Mouse (Mus musculus) kidney, embryonic 15.5 days (tissue): Measurements from ENCODE around the gene Tnfsf10. TPM values are rescaled to one million over a fixed set of nuclear protein-coding genes. Genes with fewer than 3 reads are reported as not detected.
"Not testable (repeated sequence)": the region's sequence is repeated elsewhere in the genome, so short reads cannot be mapped to it uniquely, and the experiment has no call there.

Source experiments
- ATAC-seq: fragments of 200-750 bp; cut with Nextera tagmentation; replicated peaks from 2 replicates; pipeline ENCODE4 v1.8.0; 2017; ENCODE audit warnings: moderate TSS enrichment; ENCODE audit not compliant: low FRiP score
- H3K27ac ChIP-seq: fragments of 300-500 bp; sonication (generic); 2 replicates; pipeline ENCODE4 v1.5.1; 2015; ENCODE audit warnings: mild to moderate bottlenecking, inconsistent platforms
- H3K27me3 ChIP-seq: fragments of 300-500 bp; sonication (generic); 2 replicates; pipeline ENCODE4 v1.6.1; 2015; ENCODE audit warnings: inconsistent platforms
- H3K36me3 ChIP-seq: fragments of 300-500 bp; sonication (generic); 2 replicates; pipeline ENCODE4 v1.6.1; 2015; ENCODE audit warnings: inconsistent platforms
- H3K4me1 ChIP-seq: fragments of 300-500 bp; sonication (generic); 2 replicates; pipeline ENCODE4 v1.6.1; 2015; ENCODE audit warnings: inconsistent platforms
- H3K4me2 ChIP-seq: fragments of 300-500 bp; sonication (generic); 2 replicates; pipeline ENCODE4 v1.6.1; 2015; ENCODE audit warnings: moderate library complexity, mild to moderate bottlenecking, inconsistent platforms
- H3K4me3 ChIP-seq: fragments of 300-500 bp; sonication (generic); replicated peaks from 2 replicates; pipeline ENCODE4 v1.5.1; 2015; ENCODE audit warnings: mild to moderate bottlenecking, inconsistent platforms
- H3K9ac ChIP-seq: fragments of 300-500 bp; sonication (generic); 2 replicates; pipeline ENCODE4 v1.6.1; 2015; ENCODE audit warnings: mild to moderate bottlenecking, inconsistent platforms
- H3K9me3 ChIP-seq: fragments of 300-500 bp; sonication (generic); replicated peaks from 2 replicates; pipeline ENCODE4 v1.6.1; 2016; ENCODE audit warnings: inconsistent platforms
- WGBS: fragments of 180-500 bp; shearing (Covaris S2); methylation state at CpG from one replicate; pipeline ENCODE4 v1.1.7; 2015; ENCODE audit warnings: mixed read lengths; 5-methylcytosine and 5-hydroxymethylcytosine counted together
- polyA plus RNA-seq: library from polyadenylated mRNA; unstranded; fragments of >200 nt; fragmentation: Nextera tagmentation; extraction: Ambion mirVana; gene quantifications from 2 replicates; pipeline ENCODE4 v1.2.1, GENCODE M21; 2015

Tnfsf10 gene
- polyA plus RNA-seq, 1 experiment from 2014 or later = 0.44 TPM

GRCm38 (mm10) chr3:27285072-27285471 is 31.8 kb upstream of the Tnfsf10 start:
- H3K27ac ChIP-seq = peak overlapping the region; percentile 69
- no peaks in the 10 kb centered on the region for H3K36me3 ChIP-seq
- H3K9ac ChIP-seq = no peak overlapping the region
- no peaks in the 10 kb centered on the region for H3K27me3 ChIP-seq
- no peak for ATAC-seq
- H3K4me1 ChIP-seq = peaks cover 52% of the 10 kb centered on the region
- 46% methylated on average over 9 of the region's 9 CpGs for WGBS
- H3K4me3 ChIP-seq = no peak overlapping the region
- no peaks in the 10 kb centered on the region for H3K9me3 ChIP-seq
- H3K4me2 ChIP-seq = no peak overlapping the region

GRCm38 (mm10) chr3:27288301-27288700 is 28.5 kb upstream of the Tnfsf10 start:
- H3K27me3 ChIP-seq = no peaks in the 10 kb centered on the region
- no peak for ATAC-seq
- H3K9me3 ChIP-seq = no peaks in the 10 kb centered on the region
- H3K36me3 ChIP-seq = no peaks in the 10 kb centered on the region
- H3K9ac ChIP-seq = no peak overlapping the region
- H3K4me2 ChIP-seq = no peak overlapping the region
- peak overlapping the region; percentile 67 for H3K27ac ChIP-seq
- no peak overlapping the region for H3K4me3 ChIP-seq
- H3K4me1 ChIP-seq = peaks cover 23% of the 10 kb centered on the region
- 61% methylated on average over 2 of the region's 2 CpGs for WGBS

- Histone ChIP-seq H3K4me3 (no peak overlapping the region), H3K4me2 (no peak overlapping the region), H3K4me1 (peaks cover 21% of the 10 kb centered on the region), H3K27ac (peak overlapping the region; percentile 67), H3K9me3 (no peaks in the 10 kb centered on the region), H3K27me3 (no peaks in the 10 kb centered on the region), H3K36me3 (no peaks in the 10 kb centered on the region), H3K9ac (no peak overlapping the region)
- ATAC-seq = no peak
- 38% methylated on average over 8 of the region's 8 CpGs for WGBS
Measured at GRCm38 (mm10) chr3:27288909-27289308, 27.9 kb upstream of the Tnfsf10 start.

GRCm38 (mm10) chr3:27290285-27290684 is 26.5 kb upstream of the Tnfsf10 start:
- H3K4me3 ChIP-seq = no peak overlapping the region
- peaks cover 15% of the 10 kb centered on the region for H3K4me1 ChIP-seq
- 90% methylated on average over 5 of the region's 5 CpGs for WGBS
- no peaks in the 10 kb centered on the region for H3K36me3 ChIP-seq
- H3K27ac ChIP-seq = no peak overlapping the region
- no peaks in the 10 kb centered on the region for H3K9me3 ChIP-seq
- no peak overlapping the region for H3K9ac ChIP-seq
- no peak overlapping the region for H3K4me2 ChIP-seq
- no peak for ATAC-seq
- H3K27me3 ChIP-seq = no peaks in the 10 kb centered on the region

GRCm38 (mm10) chr3:27290945-27291344 is 25.9 kb upstream of the Tnfsf10 start:
- 88% methylated on average over 5 of the region's 5 CpGs for WGBS
- H3K4me3 ChIP-seq, H3K9ac ChIP-seq, ATAC-seq, H3K27me3 ChIP-seq, H3K9me3 ChIP-seq, H3K4me2 ChIP-seq, H3K36me3 ChIP-seq, H3K27ac ChIP-seq: not testable (repeated sequence)
- H3K4me1 ChIP-seq = peaks cover 12% of the 10 kb centered on the region

- not testable (repeated sequence) for H3K4me2 ChIP-seq, H3K9ac ChIP-seq, H3K9me3 ChIP-seq, ATAC-seq, H3K27ac ChIP-seq, H3K36me3 ChIP-seq, H3K4me3 ChIP-seq, H3K27me3 ChIP-seq
- peaks cover 12% of the 10 kb centered on the region for H3K4me1 ChIP-seq
- WGBS = 85% methylated on average over 4 of the region's 4 CpGs
Measured at GRCm38 (mm10) chr3:27291411-27291810, 25.4 kb upstream of the Tnfsf10 start.

GRCm38 (mm10) chr3:27293645-27294385 is 23.0 kb upstream of the Tnfsf10 start:
- no peak overlapping the region for H3K4me2 ChIP-seq
- no peaks in the 10 kb centered on the region for H3K36me3 ChIP-seq
- H3K9ac ChIP-seq = no peak overlapping the region
- no peaks in the 10 kb centered on the region for H3K27me3 ChIP-seq
- H3K4me3 ChIP-seq = no peak overlapping the region
- 55% methylated on average over 7 of the region's 7 CpGs for WGBS
- no peaks in the 10 kb centered on the region for H3K9me3 ChIP-seq
- no peak overlapping the region for H3K27ac ChIP-seq
- peaks cover 6% of the 10 kb centered on the region for H3K4me1 ChIP-seq
- ATAC-seq = no peak

GRCm38 (mm10) chr3:27300451-27300850 is 16.4 kb upstream of the Tnfsf10 start:
- WGBS = 91% methylated on average over 4 of the region's 4 CpGs
- Histone ChIP-seq H3K4me3 (no peak overlapping the region), H3K4me1 (peaks cover 5% of the 10 kb centered on the region; the same call in 1 of the 2 replicates), H3K4me2 (no peak overlapping the region), H3K36me3 (no peaks in the 10 kb centered on the region), H3K9ac (no peak overlapping the region), H3K9me3 (no peaks in the 10 kb centered on the region), H3K27me3 (no peaks in the 10 kb centered on the region), H3K27ac (no peak overlapping the region)
- no peak for ATAC-seq

- H3K27ac ChIP-seq = 0 out of 2 replicates have a peak overlapping the region, but pooled peaks have one; percentile 27
- ATAC-seq = peak; percentile 58; the same call in 1 of the 2 replicates
- H3K9me3 ChIP-seq = no peaks in the 10 kb centered on the region
- H3K27me3 ChIP-seq = no peaks in the 10 kb centered on the region
- H3K4me1 ChIP-seq = peaks cover 5% of the 10 kb centered on the region; the same call in 1 of the 2 replicates
- no peaks in the 10 kb centered on the region for H3K36me3 ChIP-seq
- 50% methylated on average over 9 of the region's 9 CpGs for WGBS
- no peak overlapping the region for H3K4me2 ChIP-seq
- H3K9ac ChIP-seq = no peak overlapping the region
- no peak overlapping the region for H3K4me3 ChIP-seq
Measured at GRCm38 (mm10) chr3:27302339-27303022, 14.3 kb upstream of the Tnfsf10 start.

- Histone ChIP-seq H3K9me3 (no peaks in the 10 kb centered on the region), H3K4me1 (peaks cover 5% of the 10 kb centered on the region; the same call in 1 of the 2 replicates)
Measured at GRCm38 (mm10) chr3:27306815-27307214, 10.0 kb upstream of the Tnfsf10 start.

GRCm38 (mm10) chr3:27310973-27311372 is 5.9 kb upstream of the Tnfsf10 start:
- no peaks in the 10 kb centered on the region for H3K36me3 ChIP-seq
- H3K9ac ChIP-seq = no peak overlapping the region
- no peaks in the 10 kb centered on the region for H3K27me3 ChIP-seq
- no peak for ATAC-seq
- no peak overlapping the region for H3K4me2 ChIP-seq
- H3K4me1 ChIP-seq = no peaks in the 10 kb centered on the region
- no peak overlapping the region for H3K27ac ChIP-seq
- no peaks in the 10 kb centered on the region for H3K9me3 ChIP-seq
- 85% methylated on average over 7 of the region's 7 CpGs for WGBS
- H3K4me3 ChIP-seq = no peak overlapping the region

More at GRCm38 (mm10) chr3:27306815-27307214, 10.0 kb upstream of the Tnfsf10 start:
- Histone ChIP-seq H3K9ac (no peak overlapping the region), H3K4me2 (no peak overlapping the region), H3K27ac (no peak overlapping the region), H3K4me3 (no peak overlapping the region), H3K27me3 (no peaks in the 10 kb centered on the region), H3K36me3 (no peaks in the 10 kb centered on the region)
- WGBS = 77% methylated on average over 10 of the region's 10 CpGs
- no peak for ATAC-seq

- no peak for ATAC-seq
Measured at GRCm38 (mm10) chr3:27311475-27311874, 5.4 kb upstream of the Tnfsf10 start.

More at GRCm38 (mm10) chr3:27311475-27311874, 5.4 kb upstream of the Tnfsf10 start:
- no peak overlapping the region for H3K4me3 ChIP-seq
- no peaks in the 10 kb centered on the region for H3K9me3 ChIP-seq
- H3K9ac ChIP-seq = no peak overlapping the region
- H3K4me2 ChIP-seq = no peak overlapping the region
- WGBS = 82% methylated on average over 4 of the region's 4 CpGs
- no peak overlapping the region for H3K27ac ChIP-seq
- H3K4me1 ChIP-seq = peaks cover under 1% of the 10 kb centered on the region; the same call in 1 of the 2 replicates
- no peaks in the 10 kb centered on the region for H3K27me3 ChIP-seq
- H3K36me3 ChIP-seq = no peaks in the 10 kb centered on the region
